Mouse (Mus musculus): ENCODE data around the gene Ptrh2. TPM values are rescaled to one million over a fixed set of nuclear protein-coding genes. Genes with fewer than 3 reads are reported as not detected.

The Ptrh2 gene
- total and polyA plus RNA-seq, 3 experiments: 29.8 to 54.5 (median 34.7) TPM

DNA sequence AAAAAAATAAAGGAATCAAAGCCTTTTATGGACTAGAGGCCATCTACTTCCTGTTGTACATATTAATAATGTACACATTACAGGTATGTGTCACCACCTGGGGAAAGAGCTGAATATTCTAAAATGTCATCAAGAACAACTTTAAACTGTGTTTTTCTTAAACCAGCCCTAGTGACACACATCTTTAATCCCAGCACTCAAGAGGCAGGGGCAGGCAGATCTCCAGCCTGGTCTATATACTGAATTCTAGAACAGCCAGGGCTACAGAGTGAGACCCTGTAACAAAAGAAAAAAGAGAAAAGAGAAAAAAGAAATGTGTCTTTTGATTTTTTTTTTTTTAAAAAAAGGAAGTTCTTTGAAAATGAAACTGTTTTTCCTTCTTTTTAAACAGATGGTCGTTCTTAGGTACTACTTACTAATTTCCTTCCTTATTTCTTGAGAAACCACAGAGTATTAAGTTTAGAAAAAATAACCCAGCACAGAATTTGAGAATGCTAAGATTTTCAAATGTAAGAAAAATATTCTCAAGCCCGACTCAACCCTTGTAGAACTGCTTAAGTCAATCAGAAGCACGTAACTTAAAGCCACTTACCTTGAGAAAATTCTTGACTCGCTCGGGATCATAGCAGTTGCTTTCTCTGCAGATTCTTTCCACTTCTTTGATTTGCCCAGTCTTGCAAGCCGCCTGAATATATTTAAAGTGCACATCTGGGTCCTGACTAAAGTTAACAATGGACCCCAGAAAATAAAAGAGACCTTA, 33.7 kb downstream of the Ptrh2 start (continued):
- TF ChIP-seq POLR2A (IDR thresholded peaks at IDR 0.05; ENCODE audit: low read depth, low read length) (0 out of 2 replicates have a peak, but pooled peaks have one; percentile 8), USF1 (IDR thresholded peaks at IDR 0.05; ENCODE audit: low read depth, low read length) (no peak), RAD21 (IDR thresholded peaks at IDR 0.05; ENCODE audit: low read depth, low read length) (no peak), ZKSCAN1 (IDR thresholded peaks at IDR 0.05; ENCODE audit: borderline replicate concordance, low read depth, low read length) (no peak), MAFK (IDR thresholded peaks at IDR 0.05; ENCODE audit: insufficient replicate concordance, low read length) (no peak), ETS1 (conservative IDR thresholded peaks at IDR 0.05; ENCODE audit: low read depth, low read length) (peak; percentile 48; the same call in 1 of the 2 replicates), MAX (IDR thresholded peaks at IDR 0.05; ENCODE audit: low read length) (no peak)

DNA sequence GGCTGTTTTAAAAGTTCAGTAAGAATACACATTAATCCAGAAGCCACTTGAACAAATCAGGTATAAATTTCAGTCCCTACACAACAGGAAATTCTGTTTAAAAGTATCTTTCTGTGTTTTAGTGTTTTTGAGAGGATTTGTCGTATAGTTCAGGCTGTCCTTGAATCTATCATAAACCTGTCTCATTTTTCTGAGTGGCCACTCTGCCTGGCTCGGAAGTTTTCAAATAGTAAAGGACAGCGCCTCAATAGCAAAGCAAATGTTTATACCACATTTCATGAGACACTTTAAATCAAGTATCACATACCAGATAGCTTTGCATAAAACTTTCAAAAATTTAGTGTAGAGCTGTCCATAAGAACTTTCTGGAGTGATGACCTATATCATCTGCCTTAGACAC, 34.6 kb downstream of the Ptrh2 start:
- peaks cover 28% of the 10 kb centered on the region for H3K79me2 ChIP-seq (replicated peaks; ENCODE audit: control insufficient read depth, extremely low read depth, insufficient read depth, poor library complexity, severe bottlenecking)
- TF ChIP-seq POLR2AphosphoS2 (IDR thresholded peaks at IDR 0.05; ENCODE audit: low read depth, low read length): peak; percentile 69; the same call in 1 of the 2 replicates
- TF ChIP-seq SMC3 (IDR thresholded peaks at IDR 0.05; ENCODE audit: low read depth, low read length): no peak
- TF ChIP-seq MAFK (IDR thresholded peaks at IDR 0.05; ENCODE audit: insufficient replicate concordance, low read length): 0 out of 2 replicates have a peak, but pooled peaks have one; percentile 5
- no peak for TF ChIP-seq MYC (IDR thresholded peaks at IDR 0.05; ENCODE audit: low read depth, low read length)
- no peak for TF ChIP-seq MXI1 (IDR thresholded peaks at IDR 0.05; ENCODE audit: low read depth, low read length)
- no peak for TF ChIP-seq HCFC1 (IDR thresholded peaks at IDR 0.05; ENCODE audit: low read depth, low read length)
- TF ChIP-seq RAD21 (IDR thresholded peaks at IDR 0.05; ENCODE audit: low read depth, low read length): no peak
- no peak for TF ChIP-seq MAX (IDR thresholded peaks at IDR 0.05; ENCODE audit: low read length)
- no peak for TF ChIP-seq USF1 (IDR thresholded peaks at IDR 0.05; ENCODE audit: low read depth, low read length)
- peak; percentile 57; the same call in 1 of the 2 replicates for TF ChIP-seq CHD1 (IDR thresholded peaks at IDR 0.05; ENCODE audit: low read depth, low read length)
- no peak for TF ChIP-seq BHLHE40 (IDR thresholded peaks at IDR 0.05; ENCODE audit: low read depth, low read length)
- TF ChIP-seq SIN3A (IDR thresholded peaks at IDR 0.05; ENCODE audit: low read length): 0 out of 2 replicates have a peak, but pooled peaks have one; percentile 30
- no peak for TF ChIP-seq ELF1 (IDR thresholded peaks at IDR 0.05; ENCODE audit: low read depth, low read length)
- no peak for TF ChIP-seq ETS1 (conservative IDR thresholded peaks at IDR 0.05; ENCODE audit: low read depth, low read length)
- TF ChIP-seq GABPA (IDR thresholded peaks at IDR 0.05; ENCODE audit: insufficient replicate concordance, low read depth, low read length): no peak
- no peak for TF ChIP-seq TBP (conservative IDR thresholded peaks at IDR 0.05; ENCODE audit: low read depth, low read length)
- no peak for TF ChIP-seq POLR2A (IDR thresholded peaks at IDR 0.05; ENCODE audit: low read depth, low read length)
- TF ChIP-seq ZNF384 (IDR thresholded peaks at IDR 0.05; ENCODE audit: low read depth, low read length): no peak
- no peak for TF ChIP-seq ZMIZ1 (IDR thresholded peaks at IDR 0.05; ENCODE audit: low read depth, low read length)
- no peak for TF ChIP-seq CTCF (conservative IDR thresholded peaks at IDR 0.05 in 1 of 2, IDR thresholded peaks at IDR 0.05 in 1 of 2; ENCODE audit: low read depth in 2 of 2, low read length in 2 of 2)
- TF ChIP-seq USF2 (conservative IDR thresholded peaks at IDR 0.05; ENCODE audit: low read depth, low read length): no peak
- TF ChIP-seq KAT2A (IDR thresholded peaks at IDR 0.05; ENCODE audit: insufficient replicate concordance, low read length): no peak
- TF ChIP-seq NELFE (IDR thresholded peaks at IDR 0.05; ENCODE audit: low read depth, low read length): no peak
- H3K4me1 ChIP-seq (ENCODE audit: control insufficient read depth in 1 of 2, insufficient read depth in 2 of 2): peaks cover 6 to 85% of the 10 kb centered on the region in 2 experiments; a peak in 3 of 4 replicates
- peaks cover 44 to 70% of the 10 kb centered on the region in 2 experiments for H3K36me3 ChIP-seq (replicated peaks in 1 of 2; ENCODE audit: control insufficient read depth in 1 of 2, insufficient read depth in 1 of 2, low read length in 1 of 2)
- in situ Hi-C loops (cut with MboI; ENCODE audit: low pct_ligation_motif_present, low pct_unique_long_range_greater_than_20kb, low sequenced_read_pairs): no loop called here
- no peaks in the 10 kb centered on the region for H3K27me3 ChIP-seq (replicated peaks)
- DNase-seq (ENCODE audit: extremely low read depth): no peak
- no peak overlapping the region; the same call in 1 of the 2 replicates for H3K27ac ChIP-seq (ENCODE audit: insufficient read depth, low read depth)
- H3K4me2 ChIP-seq (ENCODE audit: insufficient read depth, low read depth, poor library complexity, severe bottlenecking): peak overlapping the region; percentile 79; the same call in 1 of the 2 replicates
- no peak overlapping the region for H3K4me3 ChIP-seq (replicated peaks in 1 of 3; ENCODE audit: low read depth in 2 of 3, low read length in 2 of 3, poor library complexity in 1 of 3)
- H3K9ac ChIP-seq (ENCODE audit: insufficient read depth, low read depth): peak overlapping the region; percentile 80
- H3K9me3 ChIP-seq (replicated peaks; ENCODE audit: low read length): no peaks in the 10 kb centered on the region
- dilution Hi-C loops (cut with MboI; ENCODE audit: extremely low pct_ligation_motif_present, extremely low pct_unique_long_range_greater_than_20kb, low sequenced_read_pairs): no loop called here

Measured in CH12.LX (cell line).